Mouse (Mus musculus) neutrophil, adult 83 days (primary cell): ENCODE measurements around the gene Fscn3. TPM values are rescaled to one million over a fixed set of nuclear protein-coding genes. Genes with fewer than 3 reads are reported as not detected.

ENCODE experiments used
- total RNA-seq, 2 experiments: library from RNA; stranded (reverse); gene quantifications; one replicate each; pipeline ENCODE4 v1.2.4; 2023

Fscn3 gene
- total RNA-seq: under 1 TPM; 0.28 to 0.35 TPM

DNA sequence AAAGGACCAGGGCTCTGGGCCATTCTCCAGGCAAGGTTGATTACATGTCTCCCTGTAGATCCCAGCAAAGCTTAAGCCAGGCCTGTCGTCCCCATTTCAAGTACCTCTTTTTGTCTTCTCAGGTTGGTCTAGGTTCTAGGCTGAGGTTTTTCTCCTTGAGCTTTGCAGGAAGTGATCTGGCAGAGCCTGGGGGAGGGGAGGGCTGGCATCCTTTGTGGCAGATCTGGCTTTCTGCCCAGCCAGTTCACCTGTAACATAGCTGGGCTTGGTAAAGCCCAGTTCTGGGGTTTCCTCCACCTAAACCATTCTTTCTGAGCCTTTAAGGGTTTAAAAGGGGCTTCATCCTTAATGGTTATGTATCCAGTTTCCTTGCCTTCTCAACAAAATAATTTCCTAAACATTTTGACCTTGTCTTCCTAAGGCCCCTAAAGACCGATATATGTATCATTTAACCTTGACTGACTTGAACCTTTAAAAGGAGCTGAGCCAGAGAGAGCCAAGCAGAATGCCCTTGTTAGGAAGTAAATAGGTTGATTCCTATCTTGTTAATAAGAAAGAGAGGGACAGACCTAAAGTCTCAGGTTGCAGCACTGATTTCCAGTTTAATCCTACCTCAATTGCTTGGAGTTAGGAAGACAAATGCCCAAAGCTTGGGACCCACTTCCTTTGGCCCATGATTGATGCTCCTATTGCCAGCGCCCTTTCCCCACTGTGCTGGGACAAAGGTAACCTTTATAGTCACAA, at the start of gene Fscn3:
Fscn3 (plus strand) TSS at position 694 of the 744 bp plus-strand sequence.

GRCm38 (mm10) chr6:28397681-28398203, 29.8 kb upstream of the Fscn3 start, which contains the start of gene Zfp800:
Gene Zfp800 (minus strand): TSS chr6:28398005.

GRCm38 (mm10) chr6:28423313-28423712, 4.3 kb upstream of the Fscn3 start, which contains the start of gene Arf5:
Gene Arf5 (plus strand): TSS chr6:28423560.

DNA sequence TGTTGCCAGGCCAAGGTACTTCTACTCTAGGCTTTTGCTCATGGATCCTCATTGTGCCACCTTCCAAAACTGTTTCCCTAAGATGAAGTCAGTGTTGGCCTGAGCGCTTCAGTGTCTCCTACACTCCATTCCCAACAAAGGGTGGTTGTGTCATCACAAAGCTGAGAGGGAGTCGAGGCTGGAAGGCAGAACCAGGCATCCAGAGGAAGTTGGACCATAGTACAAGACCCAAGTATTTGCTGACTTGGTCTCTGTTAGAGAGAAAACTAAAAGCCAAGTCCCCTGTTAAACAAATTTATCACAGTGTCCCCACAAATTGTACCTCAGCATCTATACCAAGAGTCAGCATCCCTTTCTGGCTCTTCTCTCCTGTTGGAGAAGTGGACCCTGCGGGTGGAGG, 701 bp downstream of the Fscn3 start, which contains the start of gene Gcc1:
Gcc1 (minus strand) TSS at position 101 of the 400 bp plus-strand sequence.

DNA sequence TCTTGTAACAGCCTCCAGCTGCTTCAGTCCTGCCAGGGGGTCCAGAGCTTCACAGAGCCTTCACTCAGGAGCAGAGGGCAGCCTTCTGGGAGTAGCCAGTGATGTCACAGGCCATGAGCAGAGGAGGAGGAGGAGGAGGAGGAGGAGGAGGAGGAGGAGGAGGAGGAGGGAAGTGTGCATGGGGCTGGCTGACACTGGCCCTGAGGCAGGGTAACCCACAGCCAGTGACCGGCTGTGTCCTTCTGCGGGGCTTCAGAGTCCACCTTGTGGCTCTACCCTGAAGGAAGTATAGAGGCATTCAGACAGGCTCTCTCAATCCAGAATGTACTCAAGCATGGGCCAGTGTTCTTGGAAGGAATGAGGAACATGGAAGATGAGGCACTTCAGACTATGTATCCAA, 21.7 kb downstream of the Fscn3 start, which contains the start of gene Pax4:
Pax4 (minus strand) TSS at position 101 of the 400 bp plus-strand sequence.

DNA sequence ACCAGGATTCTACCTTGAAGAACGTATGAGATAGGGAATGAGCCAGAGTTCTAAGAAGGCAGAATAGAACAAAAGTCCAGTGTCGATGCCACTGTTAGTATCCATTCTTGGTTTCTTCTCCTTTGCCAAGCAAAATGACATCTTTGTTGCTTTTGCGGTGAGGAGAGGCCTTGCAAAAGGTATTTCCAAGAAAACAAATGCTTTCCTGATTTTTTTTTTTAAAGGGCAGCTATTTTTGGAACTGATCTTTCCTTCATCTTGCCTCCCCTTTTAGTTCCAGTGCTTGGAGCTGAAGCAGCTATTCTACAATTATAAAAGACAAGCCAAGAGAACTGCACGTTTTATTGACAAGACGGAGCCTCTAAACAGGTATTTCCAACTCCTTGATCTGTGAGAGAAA, 47.2 kb downstream of the Fscn3 start, which contains the start of gene Snd1:
Snd1 (plus strand) TSS at position 301 of the 400 bp plus-strand sequence.

Other genes starting within 250 kb of the Fscn3 start
- 10 to 100 TPM; 25.7 to 26.6 TPM for gene Zfp800, start 29.8 kb upstream of the Fscn3 start, total RNA-seq
- 100 to 1,000 TPM; 171 to 175 TPM for gene Arf5, start 4.2 kb upstream of the Fscn3 start, total RNA-seq
- gene Gcc1, start 601 bp downstream of the Fscn3 start, total RNA-seq: 10 to 100 TPM; 19.7 to 21.9 TPM
- gene Pax4, start 21.6 kb downstream of the Fscn3 start, total RNA-seq: not detected
- gene Snd1, start 47.4 kb downstream of the Fscn3 start, total RNA-seq: 10 to 100 TPM; 72.9 to 84.6 TPM